Mouse (Mus musculus): ENCODE data around the gene Lrrc43. TPM values are rescaled to one million over a fixed set of nuclear protein-coding genes. Genes with fewer than 3 reads are reported as not detected.
A peak's percentile ranks its signal among the peaks of the same experiment; 100 is the strongest.
"Not testable (repeated sequence)": the region's sequence is repeated elsewhere in the genome, so short reads cannot be mapped to it uniquely, and the experiment has no call there.

Gene Lrrc43
- total RNA-seq, 2 experiments from 2014 or later, result 0.57 to 0.63 TPM

- DNase-seq (ENCODE audit: low spot score in 2 of 2); intact Hi-C loops (cut with DNase I): not testable (repeated sequence)
These were observed 22.3 kb downstream of the Lrrc43 start for GRCm38 (mm10) chr5:123511426-123511825.

GRCm38 (mm10) chr5:123512102-123512501 is 23.0 kb downstream of the Lrrc43 start:
- intact Hi-C loops (cut with DNase I), result no loop called here

GRCm38 (mm10) chr5:123514871-123515270 is 25.8 kb downstream of the Lrrc43 start:
- no peak for DNase-seq (ENCODE audit: low spot score in 2 of 2)
- intact Hi-C loops (cut with DNase I), result no loop called here

More at GRCm38 (mm10) chr5:123512102-123512501, 23.0 kb downstream of the Lrrc43 start:
- no peak for DNase-seq (ENCODE audit: low spot score in 2 of 2)

GRCm38 (mm10) chr5:123520666-123521065 is 31.6 kb downstream of the Lrrc43 start:
- intact Hi-C loops (cut with DNase I), result no loop called here

GRCm38 (mm10) chr5:123521621-123522020 is 32.5 kb downstream of the Lrrc43 start:
- DNase-seq (ENCODE audit: low spot score in 2 of 2), result no peak
- intact Hi-C loops (cut with DNase I), result no loop called here

More at GRCm38 (mm10) chr5:123520666-123521065, 31.6 kb downstream of the Lrrc43 start:
- no peak for DNase-seq (ENCODE audit: low spot score in 2 of 2)

- intact Hi-C loops (cut with DNase I), result no loop called here
- DNase-seq (ENCODE audit: low spot score in 2 of 2), result no peak
These were observed 33.1 kb downstream of the Lrrc43 start for GRCm38 (mm10) chr5:123522166-123522565.

- intact Hi-C loops (cut with DNase I), result no loop called here
- peak; percentile 98 for DNase-seq (ENCODE audit: low spot score in 2 of 2)
These were observed 34.7 kb downstream of the Lrrc43 start, which contains the start of gene Diablo for GRCm38 (mm10) chr5:123523692-123524392. Gene Diablo (minus strand): TSS chr5:123524176.

GRCm38 (mm10) chr5:123524393-123524750 is 35.3 kb downstream of the Lrrc43 start:
- intact Hi-C loops (cut with DNase I), result no loop called here
- DNase-seq (ENCODE audit: low spot score in 2 of 2), result no peak

- no peak for DNase-seq (ENCODE audit: low spot score in 2 of 2)
- intact Hi-C loops (cut with DNase I), result loop anchor here (5.0 kb wide), 1 partner anchor 87 kb away; no protein-coding TSS in a partner anchor
These were observed 36.2 kb downstream of the Lrrc43 start, which contains the start of gene Gm49027 for GRCm38 (mm10) chr5:123525281-123525680. Gene Gm49027 (minus strand): TSS chr5:123525488.

- intact Hi-C loops (cut with DNase I), result loop anchor here (5.0 kb wide), 1 partner anchor 86 kb away; no protein-coding TSS in a partner anchor
These were observed 36.9 kb downstream of the Lrrc43 start for GRCm38 (mm10) chr5:123525916-123526495.

GRCm38 (mm10) chr5:123528641-123529040 is 39.5 kb downstream of the Lrrc43 start:
- intact Hi-C loops (cut with DNase I), result loop anchor here (5.0 kb wide), 1 partner anchor 84 kb away; no protein-coding TSS in a partner anchor
- no peak for DNase-seq (ENCODE audit: low spot score in 2 of 2)

More at GRCm38 (mm10) chr5:123525916-123526495, 36.9 kb downstream of the Lrrc43 start:
- DNase-seq (ENCODE audit: low spot score in 2 of 2), result no peak

GRCm38 (mm10) chr5:123530056-123530455 is 41.0 kb downstream of the Lrrc43 start:
- peak in 1 of 2 experiments; percentile 2 for DNase-seq (ENCODE audit: low spot score in 2 of 2)
- intact Hi-C loops (cut with DNase I), result no loop called here

- intact Hi-C loops (cut with DNase I), result no loop called here
- DNase-seq (ENCODE audit: low spot score in 2 of 2), result no peak
These were observed 44.7 kb downstream of the Lrrc43 start for GRCm38 (mm10) chr5:123533801-123534200.

GRCm38 (mm10) chr5:123555693-123556092 is 66.6 kb downstream of the Lrrc43 start:
- intact Hi-C loops (cut with DNase I), result no loop called here
- DNase-seq (ENCODE audit: low spot score in 2 of 2), result no peak

GRCm38 (mm10) chr5:123556451-123556850 is 67.3 kb downstream of the Lrrc43 start:
- intact Hi-C loops (cut with DNase I), result no loop called here
- no peak for DNase-seq (ENCODE audit: low spot score in 2 of 2)

Small RNA genes lying within 50 kb of the gene (microRNA-seq; reads per million reads assigned to microRNA genes)
- gene Mir7647, result 1.5 reads per million

Other genes with a start within 250 kb of the Lrrc43 start
- 1 to 10 TPM; 4.7 to 6.7 TPM for gene Wdr66, start 237.2 kb upstream of the Lrrc43 start, total RNA-seq (2021)
- 10 to 100 TPM; 69.0 to 71.7 TPM for gene Bcl7a, start 145.5 kb upstream of the Lrrc43 start, total RNA-seq (2021)
- gene Mlxip, start 94.5 kb upstream of the Lrrc43 start, total RNA-seq (2021), result 10 to 100 TPM; 15.3 to 19.4 TPM
- gene Il31, start 184 bp downstream of the Lrrc43 start, total RNA-seq (2021), result not detected
- gene B3gnt4, start 21.2 kb downstream of the Lrrc43 start, total RNA-seq (2021), result 1 to 10 TPM in 1 of 2 experiments, under 1 TPM in 1; 0.75 to 1.1 TPM
- 10 to 100 TPM; 29.7 to 35.6 TPM for gene Diablo, start 34.9 kb downstream of the Lrrc43 start, total RNA-seq (2021)
- gene Gm49027, start 36.2 kb downstream of the Lrrc43 start, total RNA-seq (2021), result 1 to 10 TPM; 3.0 to 7.3 TPM
- 100 to 1,000 TPM in 1 of 2 experiments, 10 to 100 TPM in 1; 93.9 to 101 TPM for gene Vps33a, start 83.7 kb downstream of the Lrrc43 start, total RNA-seq (2021)
- gene Clip1, start 195.3 kb downstream of the Lrrc43 start, total RNA-seq (2021), result 100 to 1,000 TPM; 117 to 144 TPM
- 10 to 100 TPM; 39.5 to 49.0 TPM for gene Zcchc8, start 231.8 kb downstream of the Lrrc43 start, total RNA-seq (2021)